Mouse (Mus musculus) thymus, adult 2 months (tissue): ENCODE results near the gene D10Wsu102e.

Experiments
- CTCF ChIP-seq: fragments of 200-500 bp; IDR thresholded peaks from 2 replicates; pipeline ENCODE4 v1.5.1; 2012; ENCODE audit warnings: mild to moderate bottlenecking, control low read depth, low read length, moderate library complexity, borderline replicate concordance; ENCODE audit not compliant: control insufficient read depth, poor library complexity, insufficient read depth; ENCODE audit errors: extremely low read depth
- POLR2A ChIP-seq: fragments of 200-500 bp; IDR thresholded peaks from 2 replicates; pipeline ENCODE4 v1.6.1; 2012; ENCODE audit warnings: mild to moderate bottlenecking, low read length, control low read depth, moderate library complexity; ENCODE audit not compliant: control insufficient read depth, poor library complexity, insufficient read depth; ENCODE audit errors: extremely low read depth

- TF ChIP-seq CTCF (no peak), POLR2A (no peak)
Measured at GRCm38 (mm10) chr10:83490506-83490905, 130.5 kb downstream of the D10Wsu102e start.
